Mouse (Mus musculus): ENCODE results near the gene Rbm4b. TPM values are rescaled to one million over a fixed set of nuclear protein-coding genes. Genes with fewer than 3 reads are reported as not detected.

Gene Rbm4b
- polyA plus RNA-seq, 1 experiment from 2014 or later, result 64.3 TPM

DNA sequence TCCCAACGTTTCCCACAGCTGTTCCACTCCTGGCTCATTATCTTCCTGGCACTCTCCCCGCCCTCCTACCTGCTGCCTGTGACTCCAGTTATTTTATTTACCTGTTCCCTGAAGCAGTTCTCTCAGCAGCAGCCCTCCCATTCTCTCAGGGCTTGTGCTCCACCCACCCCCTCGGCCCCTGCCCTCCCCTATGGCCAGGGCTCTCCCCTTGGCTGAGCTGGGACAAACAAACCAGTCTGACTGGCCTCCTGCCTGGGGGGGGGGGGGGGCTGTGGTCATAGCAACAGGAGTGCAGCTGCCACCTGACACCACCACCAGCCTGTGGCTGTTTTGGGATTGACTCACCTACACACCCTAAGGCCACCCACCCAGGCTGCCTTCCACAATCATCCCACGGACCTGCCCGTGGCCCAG lies 36.9 kb upstream of the Rbm4b start:
- H3K4me3 ChIP-seq (replicated peaks), result no peak overlapping the region
- H3K27me3 ChIP-seq, result peaks cover 8% of the 10 kb centered on the region
- H3K27ac ChIP-seq (replicated peaks), result peak overlapping the region; percentile 53; the same call in 1 of the 2 replicates
- H3K4me1 ChIP-seq, result peaks cover 13% of the 10 kb centered on the region; the same call in 1 of the 2 replicates
- H3K9ac ChIP-seq, result no peak overlapping the region
- H3K9me3 ChIP-seq (replicated peaks), result no peaks in the 10 kb centered on the region
- H3K4me2 ChIP-seq (replicated peaks), result no peak overlapping the region; the same call in 1 of the 2 replicates
- ATAC-seq (ENCODE audit: insufficient number of reproducible peaks, low FRiP score, low TSS enrichment, low read depth), result peak; percentile 64; the same call in 1 of the 2 replicates
- no peaks in the 10 kb centered on the region for H3K36me3 ChIP-seq
- 14% methylated on average over 5 of the region's 5 CpGs for WGBS

DNA sequence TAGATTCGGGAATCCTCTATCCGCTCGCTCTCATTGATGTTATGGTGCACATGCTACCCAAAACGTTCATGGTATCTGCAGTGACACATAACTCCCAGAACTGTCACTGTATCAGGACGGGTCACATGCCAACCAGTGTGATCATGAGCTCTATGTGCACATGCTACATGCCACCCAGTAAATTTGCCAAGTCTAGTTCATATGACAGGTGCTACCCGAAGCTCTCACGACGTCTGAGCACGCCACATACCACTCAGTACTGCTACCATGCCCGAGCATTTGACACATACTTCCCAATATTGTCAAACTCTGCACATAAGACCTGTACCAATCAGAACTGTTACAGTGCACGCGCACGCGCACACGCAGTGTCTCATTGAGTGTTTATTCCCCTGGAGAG lies 36.2 kb upstream of the Rbm4b start:
- Histone ChIP-seq H3K4me1 (peaks cover 13% of the 10 kb centered on the region; the same call in 1 of the 2 replicates), H3K4me3 (replicated peaks) (peak overlapping the region; percentile 31), H3K36me3 (no peaks in the 10 kb centered on the region), H3K9ac (no peak overlapping the region), H3K9me3 (replicated peaks) (no peaks in the 10 kb centered on the region), H3K27me3 (peaks cover under 1% of the 10 kb centered on the region), H3K4me2 (replicated peaks) (peak overlapping the region; percentile 34; the same call in 1 of the 2 replicates), H3K27ac (replicated peaks) (peak overlapping the region; percentile 66; the same call in 1 of the 2 replicates)
- ATAC-seq (ENCODE audit: insufficient number of reproducible peaks, low FRiP score, low TSS enrichment, low read depth), result no peak
- 68% methylated on average over 15 of the region's 15 CpGs for WGBS

DNA sequence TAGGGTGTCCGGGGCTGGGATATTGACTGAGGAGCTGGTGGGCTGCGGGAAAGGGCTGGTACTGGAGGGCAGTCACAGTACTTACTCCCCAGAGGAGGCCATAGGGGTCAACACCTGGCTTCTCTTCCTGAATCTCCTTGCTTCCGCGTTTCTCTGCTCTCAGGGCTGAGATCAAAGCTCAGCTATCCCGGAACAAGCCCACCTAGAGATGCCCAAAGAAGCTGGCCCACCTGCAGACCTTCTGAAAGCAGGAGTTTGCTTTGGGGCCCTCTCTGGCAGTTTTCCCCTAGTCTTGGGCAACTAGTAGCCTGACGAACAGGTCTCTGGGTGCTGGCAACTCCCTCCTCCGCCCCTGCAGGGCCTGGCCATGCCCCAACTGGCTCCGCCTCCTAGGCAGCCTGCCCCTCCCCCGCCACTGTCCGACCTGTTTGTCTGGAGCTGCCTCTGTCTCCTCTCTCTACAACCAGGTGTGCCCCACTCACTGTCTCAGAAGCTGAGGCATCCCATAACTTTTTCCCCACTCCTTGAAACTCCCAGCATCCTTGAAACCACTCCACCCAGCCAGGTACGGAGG lies 35.5 kb upstream of the Rbm4b start:
- WGBS, result 16% methylated on average over 11 of the region's 11 CpGs
- Histone ChIP-seq H3K27me3 (no peaks in the 10 kb centered on the region), H3K4me3 (replicated peaks) (peak overlapping the region; percentile 31), H3K9ac (no peak overlapping the region), H3K36me3 (no peaks in the 10 kb centered on the region), H3K27ac (replicated peaks) (peak overlapping the region; percentile 77), H3K4me1 (peaks cover 13% of the 10 kb centered on the region; the same call in 1 of the 2 replicates), H3K4me2 (replicated peaks) (peak overlapping the region; percentile 34), H3K9me3 (replicated peaks) (no peaks in the 10 kb centered on the region)
- no peak for ATAC-seq (ENCODE audit: insufficient number of reproducible peaks, low FRiP score, low TSS enrichment, low read depth)

DNA sequence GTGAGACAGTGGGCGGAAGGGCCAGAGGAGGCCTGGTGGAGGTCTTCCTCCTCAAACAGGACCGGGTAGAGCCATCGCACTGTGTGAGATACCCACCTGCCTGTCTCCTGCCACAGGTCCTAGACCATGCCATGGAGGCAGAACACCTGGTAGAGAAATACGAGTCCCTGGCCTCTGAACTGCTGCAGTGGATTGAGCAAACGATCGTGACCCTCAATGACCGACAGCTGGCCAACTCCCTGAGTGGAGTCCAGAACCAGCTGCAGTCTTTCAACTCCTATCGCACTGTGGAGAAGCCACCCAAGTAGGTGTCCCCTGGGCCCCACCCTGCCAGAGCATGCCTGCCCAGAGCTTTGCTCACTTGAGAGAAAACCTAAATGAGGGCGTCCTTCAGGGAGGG lies 27.1 kb upstream of the Rbm4b start:
- no peak for ATAC-seq (ENCODE audit: insufficient number of reproducible peaks, low FRiP score, low TSS enrichment, low read depth)
- H3K4me3 ChIP-seq (replicated peaks), result no peak overlapping the region
- H3K27ac ChIP-seq (replicated peaks), result no peak overlapping the region
- 85% methylated on average over 9 of the region's 9 CpGs for WGBS
- no peaks in the 10 kb centered on the region for H3K36me3 ChIP-seq
- H3K9ac ChIP-seq, result no peak overlapping the region
- no peak overlapping the region for H3K4me2 ChIP-seq (replicated peaks)
- no peaks in the 10 kb centered on the region for H3K9me3 ChIP-seq (replicated peaks)
- H3K27me3 ChIP-seq, result no peaks in the 10 kb centered on the region
- no peaks in the 10 kb centered on the region for H3K4me1 ChIP-seq

DNA sequence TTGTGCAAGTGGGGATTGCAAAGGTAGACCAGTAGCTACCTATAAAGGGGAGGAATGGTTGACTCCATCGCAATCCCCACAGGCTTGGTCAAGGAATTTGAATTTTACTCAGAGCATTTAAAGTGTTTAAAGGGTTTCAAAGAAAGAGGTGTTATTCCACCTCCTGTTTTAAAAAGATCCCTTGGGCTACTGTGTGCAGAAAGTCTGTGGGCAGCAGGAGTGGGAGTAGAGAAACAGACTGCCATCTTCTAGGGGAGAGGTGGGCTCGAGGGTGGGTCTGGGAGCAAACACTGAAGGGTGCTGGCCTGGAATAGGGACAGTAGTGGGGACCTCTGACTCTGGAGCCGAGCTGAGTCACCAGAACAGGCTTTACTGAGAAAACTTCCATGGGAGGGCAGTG lies 23.2 kb upstream of the Rbm4b start:
- 83% methylated on average over 3 of the region's 3 CpGs for WGBS
- Histone ChIP-seq H3K4me1 (no peaks in the 10 kb centered on the region), H3K36me3 (no peaks in the 10 kb centered on the region), H3K9ac (no peak overlapping the region), H3K4me2 (replicated peaks) (no peak overlapping the region), H3K9me3 (replicated peaks) (no peaks in the 10 kb centered on the region), H3K27me3 (no peaks in the 10 kb centered on the region), H3K27ac (replicated peaks) (no peak overlapping the region), H3K4me3 (replicated peaks) (no peak overlapping the region)
- ATAC-seq (ENCODE audit: insufficient number of reproducible peaks, low FRiP score, low TSS enrichment, low read depth), result no peak

DNA sequence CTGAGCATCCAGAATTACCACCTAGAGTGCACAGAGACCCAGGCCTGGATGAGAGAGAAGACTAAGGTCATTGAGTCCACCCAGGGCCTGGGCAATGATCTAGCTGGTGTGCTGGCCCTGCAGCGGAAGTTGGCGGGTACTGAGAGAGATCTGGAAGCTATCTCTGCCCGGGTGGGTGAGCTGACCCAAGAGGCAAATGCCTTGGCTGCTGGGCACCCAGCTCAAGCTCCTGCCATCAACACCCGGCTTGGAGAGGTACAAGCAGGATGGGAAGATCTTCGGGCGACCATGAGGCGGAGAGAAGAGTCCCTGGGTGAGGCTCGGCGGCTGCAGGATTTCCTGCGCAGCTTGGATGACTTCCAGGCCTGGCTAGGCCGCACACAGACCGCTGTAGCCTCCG lies 18.4 kb upstream of the Rbm4b start:
- no peak for ATAC-seq (ENCODE audit: insufficient number of reproducible peaks, low FRiP score, low TSS enrichment, low read depth)
- Histone ChIP-seq H3K9me3 (replicated peaks) (no peaks in the 10 kb centered on the region), H3K27me3 (no peaks in the 10 kb centered on the region)

DNA sequence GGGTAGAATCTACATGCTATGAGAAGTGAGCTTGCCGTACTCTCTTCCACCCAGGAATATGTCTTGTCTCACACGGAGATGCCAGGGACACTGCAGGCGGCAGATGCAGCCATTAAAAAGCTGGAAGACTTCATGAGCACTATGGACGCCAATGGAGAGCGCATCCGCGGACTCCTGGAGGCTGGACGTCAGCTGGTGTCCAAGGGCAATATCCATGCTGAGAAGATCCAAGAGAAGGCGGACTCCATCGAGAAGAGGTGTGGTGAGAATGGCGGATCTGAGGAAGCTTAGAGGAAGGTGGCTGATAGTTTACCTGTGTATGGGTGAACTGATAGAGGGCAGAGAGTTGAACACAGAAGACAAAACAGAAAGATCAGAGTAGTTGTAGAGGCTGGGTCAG lies 17.2 kb upstream of the Rbm4b start:
- no peak for ATAC-seq (ENCODE audit: insufficient number of reproducible peaks, low FRiP score, low TSS enrichment, low read depth)
- Histone ChIP-seq H3K4me3 (replicated peaks) (no peak overlapping the region), H3K4me2 (replicated peaks) (no peak overlapping the region), H3K27me3 (no peaks in the 10 kb centered on the region), H3K27ac (replicated peaks) (no peak overlapping the region), H3K9me3 (replicated peaks) (no peaks in the 10 kb centered on the region), H3K9ac (no peak overlapping the region), H3K4me1 (no peaks in the 10 kb centered on the region), H3K36me3 (no peaks in the 10 kb centered on the region)
- WGBS, result 92% methylated on average over 11 of the region's 11 CpGs

More for the DNA sequence above, 18.4 kb upstream of the Rbm4b start:
- 86% methylated on average over 13 of the region's 13 CpGs for WGBS
- Histone ChIP-seq H3K4me2 (replicated peaks) (no peak overlapping the region), H3K36me3 (no peaks in the 10 kb centered on the region), H3K4me1 (no peaks in the 10 kb centered on the region), H3K27ac (replicated peaks) (no peak overlapping the region), H3K4me3 (replicated peaks) (no peak overlapping the region), H3K9ac (no peak overlapping the region)

DNA sequence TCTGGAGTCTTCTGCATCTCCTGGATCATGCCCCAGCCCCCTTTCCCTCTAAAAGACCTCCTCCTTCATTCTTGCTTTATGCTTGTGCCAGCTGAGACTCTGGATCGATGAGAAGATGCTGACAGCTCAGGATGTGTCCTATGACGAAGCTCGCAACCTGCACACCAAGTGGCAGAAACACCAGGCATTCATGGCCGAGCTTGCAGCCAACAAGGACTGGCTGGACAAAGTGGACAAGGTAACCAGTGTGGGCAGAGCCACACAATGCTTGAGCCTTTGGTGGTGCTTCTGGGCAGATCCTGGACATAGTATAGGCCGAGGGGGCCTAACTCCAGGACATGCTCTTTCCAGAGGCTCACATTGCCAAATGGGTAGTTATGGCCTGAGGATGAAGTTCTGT lies 16.5 kb upstream of the Rbm4b start:
- 89% methylated on average over 5 of the region's 5 CpGs for WGBS
- ATAC-seq (ENCODE audit: insufficient number of reproducible peaks, low FRiP score, low TSS enrichment, low read depth), result no peak
- Histone ChIP-seq H3K4me2 (replicated peaks) (no peak overlapping the region), H3K4me1 (no peaks in the 10 kb centered on the region), H3K9me3 (replicated peaks) (no peaks in the 10 kb centered on the region), H3K27ac (replicated peaks) (no peak overlapping the region), H3K36me3 (no peaks in the 10 kb centered on the region), H3K27me3 (no peaks in the 10 kb centered on the region), H3K9ac (no peak overlapping the region), H3K4me3 (replicated peaks) (no peak overlapping the region)

DNA sequence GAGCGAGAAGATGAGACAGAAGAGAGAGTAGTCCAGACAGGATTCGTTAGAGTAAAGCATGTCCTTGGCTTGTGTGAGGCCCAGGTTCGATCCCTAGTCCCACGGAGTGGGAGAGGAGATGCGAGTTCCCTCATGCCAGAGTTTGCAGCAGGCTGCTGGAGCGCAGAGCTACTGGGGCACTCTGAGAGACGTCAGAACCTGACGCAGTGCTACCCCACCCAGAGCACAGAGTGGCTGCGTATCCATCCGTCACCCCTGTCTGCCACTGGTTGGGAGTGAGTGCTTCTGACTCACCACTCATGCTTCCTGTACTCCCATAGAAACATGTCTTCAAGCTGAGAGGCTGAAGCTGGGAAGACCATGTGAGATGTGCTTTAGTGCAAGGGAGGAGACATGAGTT lies 14.8 kb upstream of the Rbm4b start:
- H3K4me3 ChIP-seq (replicated peaks), result no peak overlapping the region
- H3K4me1 ChIP-seq, result no peaks in the 10 kb centered on the region
- H3K27me3 ChIP-seq, result no peaks in the 10 kb centered on the region
- H3K4me2 ChIP-seq (replicated peaks), result no peak overlapping the region
- 76% methylated on average over 10 of the region's 10 CpGs for WGBS
- H3K9ac ChIP-seq, result no peak overlapping the region
- no peaks in the 10 kb centered on the region for H3K36me3 ChIP-seq
- H3K9me3 ChIP-seq (replicated peaks), result no peaks in the 10 kb centered on the region
- no peak for ATAC-seq (ENCODE audit: insufficient number of reproducible peaks, low FRiP score, low TSS enrichment, low read depth)
- no peak overlapping the region for H3K27ac ChIP-seq (replicated peaks)

DNA sequence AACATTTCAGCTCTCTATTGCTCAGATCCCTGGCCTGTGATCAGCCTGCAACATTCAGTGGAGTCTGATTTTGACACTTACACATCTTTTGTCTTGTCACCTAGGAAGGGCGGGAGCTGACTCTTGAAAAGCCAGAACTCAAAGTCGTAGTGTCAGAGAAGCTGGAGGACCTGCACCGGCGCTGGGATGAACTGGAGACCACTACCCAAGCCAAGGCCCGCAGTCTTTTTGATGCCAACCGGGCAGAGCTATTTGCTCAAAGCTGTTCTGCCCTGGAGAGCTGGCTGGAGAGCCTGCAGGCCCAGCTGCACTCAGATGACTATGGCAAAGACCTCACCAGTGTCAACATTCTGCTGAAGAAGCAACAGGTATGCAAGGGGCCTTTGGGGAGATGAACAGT lies 14.1 kb upstream of the Rbm4b start:
- Histone ChIP-seq H3K36me3 (no peaks in the 10 kb centered on the region; the same call in 1 of the 2 replicates), H3K9ac (no peak overlapping the region), H3K27me3 (no peaks in the 10 kb centered on the region), H3K9me3 (replicated peaks) (no peaks in the 10 kb centered on the region), H3K27ac (replicated peaks) (no peak overlapping the region), H3K4me1 (no peaks in the 10 kb centered on the region), H3K4me2 (replicated peaks) (no peak overlapping the region), H3K4me3 (replicated peaks) (no peak overlapping the region)
- WGBS, result 92% methylated on average over 6 of the region's 6 CpGs
- no peak for ATAC-seq (ENCODE audit: insufficient number of reproducible peaks, low FRiP score, low TSS enrichment, low read depth)

DNA sequence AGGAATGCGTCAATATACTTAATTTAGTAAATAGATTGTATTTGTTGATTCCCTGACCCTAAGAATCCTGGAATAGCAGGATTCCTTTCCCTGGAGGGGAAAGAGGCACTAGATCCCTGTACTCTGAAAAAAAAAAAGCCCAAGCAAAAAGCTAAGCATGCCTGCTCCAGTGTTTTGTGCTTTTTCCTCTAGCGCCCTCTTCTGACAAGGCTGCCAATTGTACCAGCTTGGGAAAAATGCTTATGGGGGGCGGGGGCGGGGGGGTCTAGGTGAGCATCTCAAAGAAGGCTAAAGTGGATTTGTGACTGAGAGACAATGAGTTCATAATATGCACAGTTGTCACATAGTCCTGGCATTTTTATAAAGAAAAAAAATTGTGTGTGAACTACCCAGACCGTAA lies 12.8 kb upstream of the Rbm4b start:
- Histone ChIP-seq H3K9ac (no peak overlapping the region), H3K27ac (replicated peaks) (no peak overlapping the region), H3K4me3 (replicated peaks) (no peak overlapping the region), H3K9me3 (replicated peaks) (no peaks in the 10 kb centered on the region), H3K4me2 (replicated peaks) (no peak overlapping the region), H3K27me3 (no peaks in the 10 kb centered on the region), H3K4me1 (no peaks in the 10 kb centered on the region), H3K36me3 (no peaks in the 10 kb centered on the region; the same call in 1 of the 2 replicates)
- no peak for ATAC-seq (ENCODE audit: insufficient number of reproducible peaks, low FRiP score, low TSS enrichment, low read depth)
- 43% methylated on average over 5 of the region's 5 CpGs for WGBS

DNA sequence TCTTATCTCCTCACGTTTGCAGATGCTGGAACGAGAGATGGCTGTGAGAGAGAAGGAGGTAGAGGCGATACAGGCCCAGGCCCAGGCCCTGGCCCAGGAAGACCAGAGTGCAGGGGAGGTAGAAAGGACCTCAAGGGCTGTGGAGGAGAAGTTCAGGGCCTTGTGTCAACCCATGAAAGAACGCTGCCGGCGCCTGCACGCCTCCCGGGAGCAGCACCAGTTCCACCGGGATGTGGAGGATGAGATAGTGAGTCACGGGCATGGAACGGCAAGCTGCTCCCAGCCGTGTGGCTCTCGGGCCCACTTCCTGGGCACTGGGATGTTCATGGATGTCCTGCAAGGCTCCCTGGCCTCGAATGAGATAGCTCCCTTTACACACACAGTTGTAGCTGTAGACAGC lies 12.3 kb upstream of the Rbm4b start:
- no peaks in the 10 kb centered on the region for H3K4me1 ChIP-seq
- no peak overlapping the region for H3K4me2 ChIP-seq (replicated peaks)
- no peaks in the 10 kb centered on the region for H3K27me3 ChIP-seq
- H3K4me3 ChIP-seq (replicated peaks), result no peak overlapping the region
- 80% methylated on average over 14 of the region's 14 CpGs for WGBS
- ATAC-seq (ENCODE audit: insufficient number of reproducible peaks, low FRiP score, low TSS enrichment, low read depth), result no peak
- peaks cover 3% of the 10 kb centered on the region; the same call in 1 of the 2 replicates for H3K36me3 ChIP-seq
- no peaks in the 10 kb centered on the region for H3K9me3 ChIP-seq (replicated peaks)
- no peak overlapping the region for H3K27ac ChIP-seq (replicated peaks)
- no peak overlapping the region for H3K9ac ChIP-seq
